Mouse (Mus musculus) mouse embryonic stem cell (cell line): ENCODE results near the gene Nfkbie.

Experiments used
- in situ Hi-C, 2 experiments: fragments of 300-500 bp; cut with MboI; formaldehyde crosslinking; loops; 1 replicate in 1 of 2; 3 replicates in 1 of 2; pipeline ENCODE4 v1.14.3; 2019 to 2020; ENCODE audit warnings: low sequenced_read_pairs in 2 of 2, low pct_unique_long_range_greater_than_20kb in 1 of 2, mixed read lengths in 1 of 2; ENCODE audit not compliant: unreplicated experiment in 1 of 2

The Nfkbie gene

DNA sequence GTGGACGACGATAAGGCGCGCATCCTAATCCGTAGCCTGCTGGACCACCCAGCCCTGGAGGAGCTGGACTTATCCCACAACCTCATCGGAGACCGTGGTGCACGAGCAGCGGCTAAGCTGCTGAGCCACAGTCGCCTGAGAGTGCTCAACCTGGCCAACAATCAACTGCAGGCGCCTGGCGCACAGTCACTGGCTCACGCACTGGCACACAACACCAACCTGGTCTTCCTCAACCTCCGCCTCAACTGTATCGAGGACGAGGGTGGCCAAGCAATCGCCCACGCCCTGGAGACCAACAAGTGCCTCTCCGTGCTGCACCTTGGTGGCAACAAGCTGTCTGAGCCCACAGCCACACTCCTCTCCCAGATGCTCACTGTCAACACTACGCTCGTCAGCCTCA, 15.8 kb upstream of the Nfkbie start:
- in situ Hi-C loops, result no loop called here

DNA sequence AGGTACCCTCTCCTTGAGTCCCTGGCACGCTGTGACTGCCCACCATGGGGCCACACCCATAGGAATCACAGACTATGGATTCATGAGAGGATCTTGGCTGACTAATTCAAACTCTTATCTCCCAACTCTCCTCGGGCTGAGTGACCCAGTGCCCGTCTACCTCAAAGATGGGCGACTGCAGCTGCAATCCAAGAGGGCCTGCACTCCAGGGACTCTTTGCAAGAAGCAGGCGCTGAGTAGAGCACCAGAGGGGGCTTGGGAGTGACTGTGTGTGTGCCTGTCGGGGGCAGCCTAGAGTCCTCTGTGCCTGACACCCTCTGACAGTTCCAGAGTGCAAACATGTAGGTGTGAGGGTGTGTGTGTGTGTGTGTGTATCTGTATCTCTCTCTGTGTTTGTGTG, 13.4 kb upstream of the Nfkbie start:
- in situ Hi-C loops, result no loop called here

DNA sequence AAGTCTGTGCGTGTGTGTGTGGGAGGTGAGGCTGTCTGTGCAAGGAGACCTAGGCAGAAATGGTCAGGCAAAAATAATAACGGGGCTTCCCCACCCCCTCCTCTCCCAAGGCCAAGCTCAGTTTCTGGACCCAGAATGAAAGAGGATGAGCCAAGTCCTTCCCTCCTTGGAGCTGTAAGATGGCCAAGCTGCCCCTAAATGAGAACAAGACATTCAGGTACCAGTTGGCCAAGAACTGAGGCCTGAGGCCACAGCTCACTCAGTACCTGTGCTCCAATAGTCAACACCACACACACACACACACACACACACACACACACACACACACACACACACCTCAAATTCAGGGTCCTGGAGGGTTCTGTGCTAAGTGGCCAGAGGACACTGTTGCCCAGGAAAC, 12.8 kb upstream of the Nfkbie start:
- in situ Hi-C loops, result no loop called here

DNA sequence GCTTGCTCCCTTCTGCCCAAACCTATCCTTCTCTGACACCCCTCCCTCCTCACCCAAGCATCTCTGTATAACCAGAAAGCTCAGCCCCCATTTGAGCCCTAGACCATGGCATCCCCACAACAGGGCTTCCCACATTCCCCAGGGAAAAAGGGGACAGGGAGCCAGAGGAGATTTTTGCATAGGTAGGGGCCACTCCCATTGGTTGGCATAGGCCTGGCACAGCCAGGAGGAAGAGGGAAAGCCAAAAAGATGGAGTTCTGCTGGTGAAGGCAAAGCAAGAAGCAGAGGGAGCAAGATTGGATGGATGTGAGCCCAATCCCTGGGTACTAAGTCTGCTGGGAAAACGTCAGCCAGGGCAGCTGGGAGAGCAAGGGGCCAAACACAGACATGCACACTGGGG, 12.4 kb upstream of the Nfkbie start:
- in situ Hi-C loops, result no loop called here

DNA sequence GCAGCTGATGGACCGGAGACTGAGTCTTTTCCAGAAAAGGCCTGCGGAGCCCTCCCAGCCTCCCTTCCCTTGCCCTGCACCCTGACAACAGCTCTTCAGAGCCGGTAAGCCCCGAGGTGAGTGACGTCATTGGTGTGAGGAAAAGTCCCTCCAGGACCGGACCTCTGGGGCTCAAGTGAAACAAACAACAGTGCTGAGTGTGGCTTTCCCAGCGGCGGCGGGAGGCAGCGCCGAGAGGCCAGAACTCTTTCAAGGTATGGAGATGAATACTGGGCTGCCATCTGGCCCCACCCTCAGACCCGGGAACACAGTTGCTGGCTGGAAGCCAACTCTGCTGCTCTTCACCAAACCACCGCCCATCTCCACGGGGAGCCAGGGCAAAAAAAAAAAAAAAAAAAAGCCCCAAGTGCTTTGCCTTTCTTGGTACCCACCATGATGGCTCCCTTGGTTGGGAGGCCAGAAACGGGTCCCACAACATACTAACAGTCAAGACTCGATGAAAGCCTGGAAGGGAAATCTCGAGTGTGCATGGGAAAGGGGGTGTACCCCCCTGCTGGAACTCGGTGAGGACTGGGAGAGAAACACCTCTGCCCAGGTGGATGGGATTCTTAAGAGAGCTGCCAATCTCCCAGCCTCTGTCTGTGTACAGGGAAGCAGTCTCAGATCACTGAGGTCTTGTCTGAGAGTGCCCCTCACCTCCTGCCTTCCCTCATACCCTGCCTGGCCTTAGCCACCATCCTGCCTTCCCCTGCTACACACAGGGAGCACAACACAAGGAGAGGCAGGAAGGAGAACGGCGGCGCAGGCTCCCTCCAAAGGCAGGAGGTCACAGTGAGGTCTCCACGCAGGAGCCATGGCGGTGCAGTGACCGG, 11.3 kb upstream of the Nfkbie start:
- in situ Hi-C loops, result no loop called here

DNA sequence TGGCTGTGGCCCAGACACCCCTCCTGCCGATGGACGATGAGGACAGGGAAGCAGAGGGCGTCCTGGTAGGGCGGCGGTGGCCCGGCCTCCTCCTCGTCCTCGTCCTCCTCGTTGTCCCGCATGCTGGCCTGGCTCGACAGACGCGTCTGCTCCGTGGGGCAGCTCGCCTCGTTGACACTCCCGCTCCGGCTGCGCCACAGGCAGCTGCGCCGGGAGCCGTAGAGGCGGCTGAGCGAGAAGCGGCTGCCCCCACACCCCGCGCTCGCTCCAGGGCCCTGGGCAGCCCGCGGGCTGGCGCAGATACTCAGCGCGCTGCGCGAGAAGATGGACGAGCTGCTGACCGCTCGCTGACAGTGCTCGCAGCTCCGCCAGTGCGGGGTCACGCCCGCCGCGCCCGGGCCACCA, 10.6 kb upstream of the Nfkbie start:
- in situ Hi-C loops, result no loop called here

DNA sequence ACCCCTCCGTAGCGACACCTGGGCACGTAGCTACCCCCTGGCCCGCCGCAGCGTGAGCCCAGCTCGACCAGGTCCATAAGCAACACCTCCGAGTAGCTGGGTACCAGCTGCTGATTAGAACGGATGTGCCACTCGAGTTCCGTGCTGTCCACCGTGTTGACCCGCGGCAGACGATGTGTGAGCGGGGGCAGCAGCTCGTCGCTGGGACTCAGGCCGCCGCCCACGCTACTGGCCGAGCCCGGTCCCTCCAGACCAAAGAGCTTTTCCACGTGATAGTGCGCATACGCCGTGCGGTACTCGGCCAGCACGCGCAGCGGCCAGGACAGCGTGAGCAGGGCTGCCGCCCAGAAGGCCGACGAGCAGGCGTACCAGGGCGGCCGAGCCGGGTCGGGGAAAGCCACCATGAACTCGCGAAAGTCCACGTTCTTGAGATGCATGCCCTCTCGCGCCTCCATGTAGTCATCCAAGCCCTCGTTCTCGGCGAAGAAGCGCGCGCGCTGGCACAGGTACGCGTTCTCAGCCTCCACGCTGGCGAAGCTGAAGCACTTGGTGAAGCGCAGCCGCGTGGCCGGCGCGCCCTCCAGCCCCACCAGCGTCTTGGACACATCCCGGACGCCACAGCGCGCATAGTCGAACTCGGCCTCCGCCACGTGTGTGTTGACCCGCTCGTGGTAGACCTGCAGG, 10.1 kb upstream of the Nfkbie start:
- in situ Hi-C loops, result no loop called here

DNA sequence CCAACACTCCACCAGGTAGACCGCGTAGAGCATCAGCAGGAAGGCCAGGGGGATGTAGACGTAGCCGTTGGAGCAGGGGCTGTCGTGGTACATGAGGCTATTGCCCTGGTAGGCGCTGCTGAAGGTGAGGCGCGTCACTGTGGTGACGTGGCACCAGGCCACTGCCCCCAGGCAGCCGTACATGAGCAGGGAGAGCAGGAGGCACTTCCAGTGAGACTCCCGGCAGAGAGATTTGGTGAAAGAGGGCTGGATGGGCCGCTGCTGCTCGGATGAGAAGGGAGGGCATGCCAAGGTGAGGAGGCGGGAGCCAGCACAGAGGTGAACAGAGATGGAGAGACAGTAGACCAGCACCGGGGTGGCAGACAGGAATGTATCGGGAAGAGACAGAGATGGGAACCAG, 8.6 kb upstream of the Nfkbie start:
- in situ Hi-C loops, result no loop called here

DNA sequence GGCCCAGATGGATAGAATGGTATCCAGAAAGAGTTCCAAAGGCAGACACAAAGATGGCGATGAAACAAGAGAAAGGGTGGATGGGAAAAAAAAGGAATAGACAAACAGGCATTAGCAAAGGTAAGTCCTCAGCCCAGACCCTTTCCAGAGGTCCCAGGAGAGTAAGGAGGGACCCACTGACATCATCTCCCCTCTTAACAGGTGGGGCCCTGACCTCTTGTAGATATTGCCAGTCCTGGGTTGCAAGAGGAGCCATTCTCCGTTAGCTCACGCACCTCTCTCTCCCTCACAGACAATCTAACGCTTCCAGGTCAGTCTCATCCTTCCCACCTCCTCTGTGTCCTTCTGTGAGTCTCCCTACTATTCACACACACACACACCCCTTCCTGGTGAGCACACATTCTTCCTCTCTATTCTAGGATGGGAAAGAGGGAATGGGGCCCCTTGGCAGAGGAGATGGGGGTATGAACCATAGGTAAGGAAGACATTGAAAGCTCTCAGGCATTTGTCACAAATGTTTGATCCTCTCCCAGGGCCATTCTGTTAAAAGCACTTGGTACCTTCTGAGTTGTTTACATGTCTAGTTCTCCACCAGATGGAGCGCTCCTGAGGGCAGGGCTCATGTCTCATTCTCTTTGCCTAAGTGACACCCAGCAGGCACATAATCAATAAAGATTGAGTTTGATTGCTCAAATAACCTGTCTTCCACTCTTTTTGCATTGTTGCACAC, 7.9 kb upstream of the Nfkbie start:
- in situ Hi-C loops, result no loop called here

DNA sequence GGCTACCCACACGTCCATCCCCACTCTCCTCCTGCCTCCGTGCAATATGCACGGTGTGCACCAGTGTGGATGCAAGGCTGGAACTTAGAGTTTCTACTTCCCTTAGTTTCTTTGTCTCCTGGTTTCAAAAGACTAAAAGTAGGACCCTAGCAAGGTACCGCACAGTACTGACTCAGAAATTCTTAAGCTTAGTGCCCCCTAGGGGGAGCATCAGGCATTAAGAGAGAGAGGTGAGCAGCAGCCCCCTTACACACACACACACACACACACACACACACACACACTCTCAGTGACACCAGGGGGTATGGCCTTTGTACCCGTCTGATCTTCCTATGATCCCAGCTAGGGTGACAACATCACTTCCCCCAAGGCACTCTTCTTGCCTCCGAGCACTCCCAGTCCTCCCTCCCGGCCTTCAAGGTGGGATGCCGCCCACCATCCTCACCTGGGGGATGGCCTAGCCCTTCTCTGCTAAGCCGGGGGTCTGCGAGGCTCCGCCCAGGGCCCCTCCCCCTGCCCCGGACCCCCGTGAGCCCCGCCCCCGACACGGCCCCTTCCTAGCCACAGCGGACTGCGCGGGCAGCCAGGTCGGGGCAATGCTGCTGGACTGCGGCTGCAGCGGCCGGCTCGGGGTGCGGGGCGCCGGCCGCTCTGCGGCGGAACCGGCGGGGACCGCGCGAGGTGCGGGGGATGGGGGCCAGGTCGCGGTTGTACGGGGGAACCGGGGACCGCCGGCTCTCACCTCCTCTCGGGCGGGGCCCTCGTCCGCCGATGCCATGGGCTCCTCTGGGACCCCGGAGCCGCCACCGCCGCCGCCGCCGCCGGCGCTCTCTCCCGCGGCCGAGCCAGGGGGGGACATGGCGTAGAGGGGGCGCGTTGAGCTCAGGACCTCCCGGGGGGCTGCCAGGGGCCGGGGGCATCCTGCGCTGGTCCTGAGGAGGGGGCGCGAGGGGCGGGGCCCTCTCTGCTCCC, 6.7 kb upstream of the Nfkbie start:
- in situ Hi-C loops, result no loop called here

DNA sequence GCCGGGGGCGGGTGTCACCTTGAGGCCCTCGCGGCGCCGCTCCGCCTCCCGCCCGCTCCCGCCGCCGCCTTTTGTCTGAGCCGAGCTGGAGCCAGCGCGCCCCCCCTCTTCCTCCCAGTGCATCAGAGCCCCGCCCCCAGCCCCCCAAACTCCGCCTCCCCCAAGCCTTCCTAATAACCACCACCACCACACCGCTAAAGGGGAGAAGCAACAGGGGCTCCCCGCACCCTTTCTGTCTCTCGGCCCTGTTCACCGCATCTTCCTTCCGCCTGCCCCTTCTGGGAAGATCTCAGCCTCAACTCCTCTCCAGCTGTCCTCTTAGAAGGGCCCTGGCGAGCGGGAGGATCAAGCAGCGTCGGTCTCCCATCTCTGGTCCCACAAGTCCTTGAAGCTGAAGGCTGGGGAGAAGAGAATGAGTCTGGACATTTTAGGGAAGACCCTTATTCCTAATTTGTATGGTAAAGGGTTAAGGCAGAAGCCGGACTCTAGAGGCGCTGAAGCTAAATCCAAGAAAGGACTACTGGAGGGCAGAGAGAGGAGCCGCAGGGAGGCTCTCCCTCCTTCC, 5.8 kb upstream of the Nfkbie start, which contains the start of gene Tmem151b:
Gene Tmem151b (minus strand): TSS at position 61 of the 565 bp plus-strand sequence.
- in situ Hi-C loops, result loop anchor here in 1 of 2 experiments (5.0 kb wide), 1 partner anchor 72 kb away; the partner anchor contains the start of gene Spats1

DNA sequence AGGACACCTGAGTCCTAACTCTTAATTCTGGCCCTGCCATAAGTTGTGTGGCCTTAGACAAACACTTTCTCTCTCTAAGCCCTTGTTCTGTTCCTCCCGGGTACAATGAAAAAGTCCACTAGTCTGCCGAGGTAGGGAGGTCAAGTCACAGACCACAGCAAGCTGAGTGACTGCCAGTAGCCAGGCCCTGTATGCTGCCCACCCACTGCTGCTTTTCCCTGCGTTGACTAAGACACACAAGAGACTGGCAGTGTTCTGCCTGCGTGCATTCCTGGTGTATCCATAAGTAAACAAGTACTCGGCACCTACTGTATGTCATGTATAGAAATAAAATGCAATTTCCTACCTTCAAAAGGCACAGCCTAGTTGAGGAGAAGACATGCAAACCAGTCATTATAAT, 5.2 kb upstream of the Nfkbie start:
- in situ Hi-C loops, result loop anchor here in 1 of 2 experiments (5.0 kb wide), 1 partner anchor 73 kb away; the partner anchor contains the start of gene Spats1

DNA sequence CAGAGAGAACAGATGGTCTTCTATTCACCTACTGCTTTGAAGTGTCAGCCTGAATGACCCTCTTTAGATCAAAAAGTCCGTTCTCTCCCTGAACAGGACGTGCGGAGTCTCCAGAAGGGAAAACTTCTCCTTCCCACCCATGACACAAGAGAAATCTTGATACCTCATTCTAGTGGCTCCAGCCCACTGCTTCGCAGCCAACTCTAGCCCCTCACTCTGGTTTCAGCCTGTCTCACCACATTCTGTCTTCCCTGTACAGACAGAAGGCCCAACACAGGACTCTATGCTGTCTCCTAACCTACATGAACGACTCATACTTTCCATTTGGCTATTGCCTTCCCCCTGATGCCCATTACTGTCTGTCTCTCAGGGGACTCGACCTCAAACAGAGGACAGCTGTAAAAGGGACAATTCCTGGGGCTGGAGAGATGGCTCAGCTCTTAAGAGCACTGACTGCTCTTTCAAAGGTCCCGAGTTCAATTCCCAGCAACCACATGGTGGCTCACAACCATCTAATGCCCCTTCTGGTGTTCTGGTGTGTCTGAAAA, 4.2 kb upstream of the Nfkbie start:
- in situ Hi-C loops, result loop anchor here in 1 of 2 experiments (5.0 kb wide), 1 partner anchor 74 kb away; the partner anchor contains the start of gene Spats1

DNA sequence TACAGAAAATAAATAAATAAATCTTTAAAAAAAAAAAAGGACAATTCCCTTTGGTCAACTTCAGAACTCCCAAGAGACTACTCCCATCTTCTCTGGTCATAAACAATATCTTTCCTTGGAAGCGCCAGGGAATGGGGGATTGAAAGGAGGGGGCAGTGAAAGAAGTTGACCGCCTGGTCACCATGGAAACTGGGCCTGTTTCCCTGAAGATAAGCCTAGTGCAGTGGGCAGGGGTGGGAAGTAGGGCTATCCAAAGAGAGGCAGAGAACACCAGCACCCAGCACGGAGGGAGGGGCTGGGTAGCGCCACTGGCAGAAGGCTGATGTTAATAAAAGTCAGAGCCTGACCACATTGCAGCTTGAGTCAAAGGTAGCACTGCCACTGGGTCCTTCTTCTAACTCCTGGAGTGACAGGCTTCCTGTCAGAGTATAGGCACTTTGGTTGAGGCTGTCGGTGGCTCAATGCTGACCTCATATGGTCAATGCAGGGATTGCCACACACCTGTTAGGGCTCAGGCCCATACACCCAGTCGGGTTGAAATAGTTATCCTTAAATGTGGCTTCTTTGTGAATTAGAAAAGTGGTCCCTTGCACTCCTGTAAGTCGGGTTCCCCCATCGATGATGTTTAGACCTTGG, 3.6 kb upstream of the Nfkbie start:
- in situ Hi-C loops, result loop anchor here in 1 of 2 experiments (5.0 kb wide), 1 partner anchor 75 kb away; the partner anchor contains the start of gene Spats1

DNA sequence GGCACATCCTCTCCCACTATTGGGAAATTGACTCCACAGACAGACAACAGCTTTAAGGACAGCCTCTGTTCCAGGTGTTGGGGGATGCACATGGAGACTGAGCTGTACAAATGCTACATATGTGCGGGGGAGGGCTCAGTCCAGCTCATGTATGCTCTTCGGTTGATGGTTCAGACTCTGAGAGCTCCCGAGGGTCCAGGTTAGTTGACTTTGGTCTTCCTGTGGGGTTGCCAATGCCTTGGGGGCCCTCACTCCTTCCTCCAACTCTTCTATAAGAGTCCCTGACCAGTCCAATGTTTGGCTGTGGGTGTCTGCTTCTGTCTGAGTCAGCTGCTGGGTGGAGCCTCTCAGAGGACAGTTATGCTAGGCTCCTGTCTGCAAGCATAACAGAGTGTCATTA, 2.4 kb upstream of the Nfkbie start:
- in situ Hi-C loops, result loop anchor here in 1 of 2 experiments (5.0 kb wide), 1 partner anchor 76 kb away; the partner anchor contains the start of gene Spats1

DNA sequence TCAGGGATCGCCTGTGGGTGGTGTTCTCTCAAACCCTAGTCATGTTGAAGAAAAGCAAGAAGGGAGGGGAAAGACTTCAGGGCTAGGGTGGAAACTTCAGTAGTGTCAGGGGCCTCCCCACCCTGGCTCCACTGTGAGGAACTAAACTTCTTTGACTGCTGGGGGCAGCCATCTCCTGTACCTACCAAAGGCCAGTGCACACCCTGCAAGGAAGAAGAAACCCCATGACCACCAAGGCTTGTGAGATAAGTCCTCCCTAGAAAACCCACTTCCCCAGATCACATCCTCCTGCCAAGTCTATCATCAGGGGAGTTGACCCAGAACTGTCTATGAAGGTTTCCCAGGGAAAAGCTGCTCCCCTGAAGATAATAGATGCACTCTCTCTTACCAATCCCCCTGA, 1.1 kb upstream of the Nfkbie start:
- in situ Hi-C loops, result loop anchor here in 1 of 2 experiments (5.0 kb wide), 1 partner anchor 77 kb away; the partner anchor contains the start of gene Spats1

DNA sequence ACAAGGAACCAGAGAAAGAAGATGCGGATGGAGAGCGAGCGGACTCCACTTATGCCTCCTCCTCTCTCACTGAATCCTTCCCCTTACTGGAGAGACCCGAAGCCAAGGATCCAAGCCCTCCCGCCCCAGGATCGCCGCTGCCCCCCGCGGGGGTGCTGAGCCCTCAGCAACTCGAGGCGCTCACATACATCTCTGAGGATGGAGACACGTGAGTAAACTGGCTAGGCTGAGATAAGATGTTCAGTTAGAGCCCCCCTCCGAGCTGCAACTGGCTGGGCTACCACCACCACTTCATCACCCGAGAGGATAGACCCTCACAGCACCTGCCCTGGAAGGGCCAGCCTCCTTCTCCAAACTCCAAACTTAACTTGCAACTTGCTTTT, 595 bp downstream of the Nfkbie start:
- in situ Hi-C loops, result loop anchor here in 1 of 2 experiments (5.0 kb wide), 1 partner anchor 79 kb away; the partner anchor contains the start of gene Spats1
